Mouse (Mus musculus): ENCODE measurements around the gene Mcm10. TPM values are rescaled to one million over a fixed set of nuclear protein-coding genes. Genes with fewer than 3 reads are reported as not detected.
A peak's percentile ranks its signal among the peaks of the same experiment; 100 is the strongest.

Mcm10 gene
- total and polyA plus RNA-seq, 2 experiments from 2014 or later, result 2.0 to 2.3 TPM

DNA sequence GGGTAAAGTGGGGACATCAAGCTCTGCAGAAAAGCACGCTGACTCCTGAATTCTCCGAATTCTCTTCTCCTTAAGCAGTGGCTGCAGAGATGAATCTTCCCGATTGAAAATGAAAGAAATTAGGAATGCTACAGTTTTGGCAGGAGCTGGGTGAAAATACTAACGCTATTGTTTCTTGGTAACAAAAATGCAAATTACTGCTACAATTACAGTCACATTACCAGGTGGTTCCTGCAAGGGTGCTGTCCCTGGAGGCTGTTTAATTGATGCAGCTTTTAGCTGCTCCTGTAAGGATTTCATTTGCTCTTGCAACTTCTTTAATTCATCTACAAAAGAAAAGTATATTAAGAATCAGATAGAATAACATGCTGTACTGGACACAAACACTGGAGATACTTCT lies 5.5 kb downstream of the Mcm10 start:
- no peak overlapping the region for H3K4me2 ChIP-seq (ENCODE audit: low read depth)
- H3K36me3 ChIP-seq (ENCODE audit: insufficient read depth), result no peaks in the 10 kb centered on the region
- no peaks in the 10 kb centered on the region for H3K9me3 ChIP-seq (ENCODE audit: low read length)
- peaks cover 1% of the 10 kb centered on the region; the same call in 1 of the 2 replicates for H3K4me1 ChIP-seq (ENCODE audit: insufficient read depth)
- TF ChIP-seq CTCF (IDR thresholded peaks at IDR 0.05; ENCODE audit: low read depth), result no peak
- no peaks in the 10 kb centered on the region for H3K27me3 ChIP-seq (ENCODE audit: insufficient read depth, low read length)
- ATAC-seq (peak; percentile 51; the same call in 1 of the 2 replicates), DNase-seq (peak; percentile 19)
- H3K4me3 ChIP-seq (ENCODE audit: low read depth, low read length), result no peak overlapping the region
- 71% methylated on average over 4 of the region's 4 CpGs for WGBS
- H3K27ac ChIP-seq (ENCODE audit: low read depth, low read length), result peak overlapping the region; percentile 17; the same call in 1 of the 2 replicates
- no peak overlapping the region for H3K9ac ChIP-seq

GRCm38 (mm10) chr2:5001266-5001665 lies 11.3 kb downstream of the Mcm10 start:
- Histone ChIP-seq H3K27ac (ENCODE audit: low read depth, low read length) (no peak overlapping the region), H3K9ac (no peak overlapping the region), H3K36me3 (ENCODE audit: insufficient read depth) (no peaks in the 10 kb centered on the region), H3K4me3 (ENCODE audit: low read depth, low read length) (no peak overlapping the region), H3K4me1 (ENCODE audit: insufficient read depth) (no peaks in the 10 kb centered on the region), H3K27me3 (ENCODE audit: insufficient read depth, low read length) (no peaks in the 10 kb centered on the region), H3K4me2 (ENCODE audit: low read depth) (no peak overlapping the region), H3K9me3 (ENCODE audit: low read length) (no peaks in the 10 kb centered on the region)
- 95% methylated on average over 6 of the region's 6 CpGs for WGBS
- DNase-seq (no peak), ATAC-seq (no peak)
- no peak for TF ChIP-seq CTCF (IDR thresholded peaks at IDR 0.05; ENCODE audit: low read depth)

GRCm38 (mm10) chr2:4998905-4999304 lies 13.7 kb downstream of the Mcm10 start:
- H3K4me3 ChIP-seq (ENCODE audit: low read depth, low read length), result no peak overlapping the region
- WGBS, result 84% methylated on average over 3 of the region's 3 CpGs
- H3K9me3 ChIP-seq (ENCODE audit: low read length), result no peaks in the 10 kb centered on the region
- ATAC-seq, result no peak
- H3K27me3 ChIP-seq (ENCODE audit: insufficient read depth, low read length), result no peaks in the 10 kb centered on the region
- peak; percentile 23 for TF ChIP-seq CTCF (IDR thresholded peaks at IDR 0.05; ENCODE audit: low read depth)
- H3K9ac ChIP-seq, result no peak overlapping the region
- H3K36me3 ChIP-seq (ENCODE audit: insufficient read depth), result no peaks in the 10 kb centered on the region
- no peak for DNase-seq
- H3K4me2 ChIP-seq (ENCODE audit: low read depth), result no peak overlapping the region
- H3K27ac ChIP-seq (ENCODE audit: low read depth, low read length), result no peak overlapping the region
- no peaks in the 10 kb centered on the region for H3K4me1 ChIP-seq (ENCODE audit: insufficient read depth)

DNA sequence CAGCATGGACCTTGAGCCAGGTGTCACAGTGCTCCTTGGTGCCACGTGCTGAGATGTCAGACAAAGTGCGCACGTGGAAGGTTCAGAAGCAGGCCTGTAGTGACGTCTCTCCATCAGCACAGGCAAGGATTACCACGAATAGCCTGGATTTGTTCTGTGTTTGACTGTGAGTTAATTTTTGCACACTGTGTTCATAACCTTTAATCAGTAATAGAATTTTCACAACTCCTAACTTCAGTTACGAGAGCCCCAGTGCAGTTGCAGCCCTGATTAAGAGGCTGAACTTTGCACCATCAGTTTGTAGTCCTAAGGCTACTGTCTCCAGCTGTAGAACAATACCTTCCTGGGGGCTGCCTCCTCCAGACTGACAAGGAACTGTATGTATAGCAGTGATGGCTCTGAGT lies 16.2 kb downstream of the Mcm10 start:
- Histone ChIP-seq H3K4me1 (ENCODE audit: insufficient read depth) (no peaks in the 10 kb centered on the region), H3K4me2 (ENCODE audit: low read depth) (no peak overlapping the region), H3K9me3 (ENCODE audit: low read length) (no peaks in the 10 kb centered on the region), H3K27me3 (ENCODE audit: insufficient read depth, low read length) (no peaks in the 10 kb centered on the region), H3K9ac (no peak overlapping the region), H3K36me3 (ENCODE audit: insufficient read depth) (no peaks in the 10 kb centered on the region), H3K4me3 (ENCODE audit: low read depth, low read length) (no peak overlapping the region), H3K27ac (ENCODE audit: low read depth, low read length) (no peak overlapping the region)
- WGBS, result 91% methylated on average over 6 of the region's 6 CpGs
- ATAC-seq (no peak), DNase-seq (no peak)
- no peak for TF ChIP-seq CTCF (IDR thresholded peaks at IDR 0.05; ENCODE audit: low read depth)

DNA sequence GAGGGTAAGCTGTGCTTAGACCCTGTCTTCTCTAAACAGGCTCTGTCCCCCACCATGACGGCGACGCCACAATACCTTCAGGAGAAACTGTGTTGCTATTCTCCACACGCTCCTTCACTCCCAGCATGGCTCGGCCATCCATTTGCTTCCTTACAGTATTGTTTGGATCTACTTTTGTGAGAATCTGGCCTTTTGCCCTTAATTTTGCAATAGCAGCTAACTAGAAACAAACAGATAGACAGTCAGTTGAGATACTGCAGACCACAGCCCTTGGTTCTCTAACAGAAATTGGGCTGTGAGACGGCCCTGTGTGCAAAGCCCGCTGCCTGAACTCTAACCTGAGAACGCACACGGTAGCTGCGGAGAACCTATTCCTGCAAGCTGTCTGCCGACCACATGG lies 16.9 kb downstream of the Mcm10 start:
- DNase-seq (no peak), ATAC-seq (no peak)
- Histone ChIP-seq H3K4me3 (ENCODE audit: low read depth, low read length) (no peak overlapping the region), H3K27me3 (ENCODE audit: insufficient read depth, low read length) (no peaks in the 10 kb centered on the region), H3K9me3 (ENCODE audit: low read length) (no peaks in the 10 kb centered on the region), H3K4me2 (ENCODE audit: low read depth) (no peak overlapping the region), H3K36me3 (ENCODE audit: insufficient read depth) (no peaks in the 10 kb centered on the region), H3K4me1 (ENCODE audit: insufficient read depth) (no peaks in the 10 kb centered on the region), H3K9ac (no peak overlapping the region), H3K27ac (ENCODE audit: low read depth, low read length) (no peak overlapping the region)
- no peak for TF ChIP-seq CTCF (IDR thresholded peaks at IDR 0.05; ENCODE audit: low read depth)
- WGBS, result 90% methylated on average over 11 of the region's 11 CpGs

- Histone ChIP-seq H3K36me3 (ENCODE audit: insufficient read depth) (no peaks in the 10 kb centered on the region), H3K27ac (ENCODE audit: low read depth, low read length) (no peak overlapping the region), H3K9me3 (ENCODE audit: low read length) (no peaks in the 10 kb centered on the region), H3K4me1 (ENCODE audit: insufficient read depth) (no peaks in the 10 kb centered on the region), H3K27me3 (ENCODE audit: insufficient read depth, low read length) (no peaks in the 10 kb centered on the region), H3K4me3 (ENCODE audit: low read depth, low read length) (no peak overlapping the region), H3K9ac (no peak overlapping the region), H3K4me2 (ENCODE audit: low read depth) (no peak overlapping the region)
- DNase-seq (no peak), ATAC-seq (no peak)
- WGBS, result 87% methylated on average over 4 of the region's 4 CpGs
- TF ChIP-seq CTCF (IDR thresholded peaks at IDR 0.05; ENCODE audit: low read depth), result no peak
Measured at GRCm38 (mm10) chr2:4994436-4994835, 18.2 kb downstream of the Mcm10 start.

GRCm38 (mm10) chr2:4993584-4993983 lies 19.0 kb downstream of the Mcm10 start:
- H3K9me3 ChIP-seq (ENCODE audit: low read length), result no peaks in the 10 kb centered on the region
- no peaks in the 10 kb centered on the region for H3K27me3 ChIP-seq (ENCODE audit: insufficient read depth, low read length)
- WGBS, result 83% methylated on average over 11 of the region's 11 CpGs
- TF ChIP-seq CTCF (IDR thresholded peaks at IDR 0.05; ENCODE audit: low read depth), result no peak
- 0 out of 2 replicates have a peak overlapping the region, but pooled peaks have one; percentile 29 for H3K27ac ChIP-seq (ENCODE audit: low read depth, low read length)
- ATAC-seq, result peak; percentile 16; the same call in 1 of the 2 replicates
- no peak overlapping the region for H3K4me3 ChIP-seq (ENCODE audit: low read depth, low read length)
- H3K9ac ChIP-seq, result no peak overlapping the region
- no peak overlapping the region for H3K4me2 ChIP-seq (ENCODE audit: low read depth)
- no peaks in the 10 kb centered on the region for H3K4me1 ChIP-seq (ENCODE audit: insufficient read depth)
- peak; percentile 11 for DNase-seq
- no peaks in the 10 kb centered on the region for H3K36me3 ChIP-seq (ENCODE audit: insufficient read depth)
